Mouse (Mus musculus): ENCODE data around the gene Sorcs3. TPM values are rescaled to one million over a fixed set of nuclear protein-coding genes. Genes with fewer than 3 reads are reported as not detected.
A peak's percentile ranks its signal among the peaks of the same experiment; 100 is the strongest.

The Sorcs3 gene
- total and polyA plus RNA-seq, 3 experiments: not detected

DNA sequence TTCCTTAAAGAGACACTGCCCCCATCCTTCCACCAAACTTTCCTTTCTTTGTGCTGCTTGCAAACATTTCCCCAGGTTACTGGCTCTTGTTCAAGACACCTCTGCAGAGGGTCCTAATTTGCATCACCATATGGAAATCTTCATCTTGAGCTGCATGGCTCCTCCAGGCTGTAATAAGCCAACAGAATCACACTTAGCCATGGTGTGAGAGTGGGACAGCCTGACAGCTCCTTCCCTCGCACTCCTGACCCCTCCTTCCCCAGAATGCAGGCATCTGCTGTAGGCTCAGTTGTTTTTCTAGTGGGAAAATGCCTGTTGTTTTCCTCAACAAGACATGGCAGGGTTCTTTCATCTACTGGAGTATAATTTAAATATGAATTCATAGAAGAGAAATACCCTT lies 38.7 kb upstream of the Sorcs3 start:
- H3K9ac ChIP-seq (ENCODE audit: control insufficient read depth, low read depth, low read length, poor library complexity, severe bottlenecking): no peak overlapping the region
- H3K79me2 ChIP-seq (ENCODE audit: control insufficient read depth, insufficient read depth, low read length, poor library complexity): no peaks in the 10 kb centered on the region
- no peaks in the 10 kb centered on the region; a peak in 1 of 4 replicates for H3K27me3 ChIP-seq (ENCODE audit: control insufficient read depth in 1 of 2, insufficient read depth in 2 of 2, low read length in 2 of 2)
- no peak overlapping the region for H3K27ac ChIP-seq (ENCODE audit: control insufficient read depth, low read depth, low read length)
- TF ChIP-seq ZNF384 (IDR thresholded peaks at IDR 0.05; ENCODE audit: low read depth, low read length): no peak
- TF ChIP-seq NELFE (IDR thresholded peaks at IDR 0.05; ENCODE audit: low read depth, low read length): no peak
- no peak for TF ChIP-seq BHLHE40 (IDR thresholded peaks at IDR 0.05; ENCODE audit: borderline replicate concordance, low read depth, low read length)
- no peak for TF ChIP-seq ZMIZ1 (IDR thresholded peaks at IDR 0.05; ENCODE audit: low read depth, low read length)
- TF ChIP-seq MXI1 (IDR thresholded peaks at IDR 0.05; ENCODE audit: low read depth, low read length): no peak
- TF ChIP-seq MYB (IDR thresholded peaks at IDR 0.05; ENCODE audit: low read depth, low read length): no peak
- no peak for TF ChIP-seq MYC (IDR thresholded peaks at IDR 0.05; ENCODE audit: low read depth, low read length)
- TF ChIP-seq UBTF (IDR thresholded peaks at IDR 0.05; ENCODE audit: borderline replicate concordance, insufficient read depth, low read depth, low read length): no peak
- TF ChIP-seq KAT2A (conservative IDR thresholded peaks at IDR 0.05; ENCODE audit: low read depth, low read length): no peak
- no peak for TF ChIP-seq RAD21 (IDR thresholded peaks at IDR 0.05; ENCODE audit: low read depth, low read length)
- no peak for TF ChIP-seq USF1 (IDR thresholded peaks at IDR 0.05; ENCODE audit: low read depth, low read length)
- no peaks in the 10 kb centered on the region; the same call in 1 of the 2 replicates for H3K9me3 ChIP-seq (replicated peaks; ENCODE audit: insufficient read depth, low read length)
- DNase-seq (ENCODE audit: low read depth, low spot score): no peak
- no peaks in the 10 kb centered on the region for H3K4me1 ChIP-seq (ENCODE audit: control insufficient read depth in 1 of 2, insufficient read depth in 2 of 2, low read length in 2 of 2)
- no peaks in the 10 kb centered on the region for H3K36me3 ChIP-seq (ENCODE audit: control insufficient read depth in 1 of 2, insufficient read depth in 2 of 2, low read length in 2 of 2)
- H3K4me3 ChIP-seq (ENCODE audit: control insufficient read depth in 1 of 2, insufficient read depth in 1 of 2, low read depth in 2 of 2, low read length in 2 of 2): no peak overlapping the region

DNA sequence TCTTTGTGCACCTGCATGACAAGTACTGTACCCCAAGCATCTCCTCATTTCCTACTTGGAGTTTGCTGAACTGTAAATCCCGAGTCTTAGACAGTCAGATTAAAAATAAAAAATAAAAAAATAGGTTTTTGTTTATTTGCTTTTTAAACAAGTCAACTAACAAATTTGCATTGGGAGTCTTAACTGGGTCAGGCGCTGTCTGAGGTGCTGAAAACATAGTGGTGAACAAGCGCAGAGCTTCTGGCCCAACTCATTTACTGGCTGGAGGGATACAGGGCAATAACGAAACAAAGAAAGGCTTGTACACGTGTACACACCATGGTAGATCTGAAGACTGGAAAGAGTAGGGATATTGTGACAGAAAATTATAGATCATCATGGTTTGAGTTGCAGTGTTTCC lies 37.5 kb upstream of the Sorcs3 start:
- no peak overlapping the region for H3K4me3 ChIP-seq (ENCODE audit: control insufficient read depth in 1 of 2, insufficient read depth in 1 of 2, low read depth in 2 of 2, low read length in 2 of 2)
- H3K4me1 ChIP-seq (ENCODE audit: control insufficient read depth in 1 of 2, insufficient read depth in 2 of 2, low read length in 2 of 2): no peaks in the 10 kb centered on the region
- peak; percentile 40 for DNase-seq (ENCODE audit: low read depth, low spot score)
- H3K27ac ChIP-seq (ENCODE audit: control insufficient read depth, low read depth, low read length): no peak overlapping the region
- H3K9ac ChIP-seq (ENCODE audit: control insufficient read depth, low read depth, low read length, poor library complexity, severe bottlenecking): no peak overlapping the region
- H3K36me3 ChIP-seq (ENCODE audit: control insufficient read depth in 1 of 2, insufficient read depth in 2 of 2, low read length in 2 of 2): no peaks in the 10 kb centered on the region
- TF ChIP-seq ZMIZ1 (IDR thresholded peaks at IDR 0.05; ENCODE audit: low read depth, low read length): no peak
- TF ChIP-seq MXI1 (IDR thresholded peaks at IDR 0.05; ENCODE audit: low read depth, low read length): no peak
- no peak for TF ChIP-seq TCF12 (IDR thresholded peaks at IDR 0.05; ENCODE audit: low read depth, low read length)
- no peak for TF ChIP-seq MAX (IDR thresholded peaks at IDR 0.05; ENCODE audit: low read length)
- no peak for TF ChIP-seq ZNF384 (IDR thresholded peaks at IDR 0.05; ENCODE audit: low read depth, low read length)
- no peak for TF ChIP-seq POLR2AphosphoS2 (IDR thresholded peaks at IDR 0.05; ENCODE audit: low read length)
- TF ChIP-seq MAZ (IDR thresholded peaks at IDR 0.05; ENCODE audit: low read depth, low read length): no peak
- TF ChIP-seq ZC3H11A (IDR thresholded peaks at IDR 0.05; ENCODE audit: low read depth, low read length): no peak
- TF ChIP-seq CHD2 (IDR thresholded peaks at IDR 0.05; ENCODE audit: low read length): no peak
- TF ChIP-seq MEF2A (IDR thresholded peaks at IDR 0.05; ENCODE audit: extremely low read depth, insufficient replicate concordance, low read depth, low read length, poor library complexity, severe bottlenecking): no peak
- no peak for TF ChIP-seq ZKSCAN1 (IDR thresholded peaks at IDR 0.05; ENCODE audit: low read depth, low read length)
- TF ChIP-seq E2F4 (IDR thresholded peaks at IDR 0.05; ENCODE audit: borderline replicate concordance, low read depth, low read length): no peak
- TF ChIP-seq TAL1 (IDR thresholded peaks at IDR 0.05; ENCODE audit: low read length): no peak
- no peak for TF ChIP-seq NRF1 (IDR thresholded peaks at IDR 0.05; ENCODE audit: insufficient read depth, low read depth, low read length, poor library complexity, severe bottlenecking)
- TF ChIP-seq ELF1 (IDR thresholded peaks at IDR 0.05; ENCODE audit: low read depth, low read length): no peak
- TF ChIP-seq GABPA (IDR thresholded peaks at IDR 0.05; ENCODE audit: low read depth, low read length): no peak
- TF ChIP-seq MYC (IDR thresholded peaks at IDR 0.05; ENCODE audit: low read depth, low read length): no peak
- no peak for TF ChIP-seq SMC3 (IDR thresholded peaks at IDR 0.05; ENCODE audit: low read depth, low read length)
- no peak for TF ChIP-seq CHD1 (IDR thresholded peaks at IDR 0.05; ENCODE audit: low read depth, low read length)
- no peak for TF ChIP-seq JUND (IDR thresholded peaks at IDR 0.05; ENCODE audit: low read depth, low read length)
- no peaks in the 10 kb centered on the region for H3K79me2 ChIP-seq (ENCODE audit: control insufficient read depth, insufficient read depth, low read length, poor library complexity)
- H3K27me3 ChIP-seq (ENCODE audit: control insufficient read depth in 1 of 2, insufficient read depth in 2 of 2, low read length in 2 of 2): no peaks in the 10 kb centered on the region; a peak in 1 of 4 replicates
- no peaks in the 10 kb centered on the region; the same call in 1 of the 2 replicates for H3K9me3 ChIP-seq (replicated peaks; ENCODE audit: insufficient read depth, low read length)
